Mouse (Mus musculus) cerebellum, postnatal 25 days (tissue): ENCODE measurements around the gene Zfp93.
"Not testable (repeated sequence)": the region's sequence is repeated elsewhere in the genome, so short reads cannot be mapped to it uniquely, and the experiment has no call there.

Source experiments
- DNase-seq, 2 experiments: peaks; one replicate each; pipeline ENCODE4 v3.0.0; 2021; ENCODE audit warnings: mixed read lengths in 2 of 2

Gene Zfp93

DNA sequence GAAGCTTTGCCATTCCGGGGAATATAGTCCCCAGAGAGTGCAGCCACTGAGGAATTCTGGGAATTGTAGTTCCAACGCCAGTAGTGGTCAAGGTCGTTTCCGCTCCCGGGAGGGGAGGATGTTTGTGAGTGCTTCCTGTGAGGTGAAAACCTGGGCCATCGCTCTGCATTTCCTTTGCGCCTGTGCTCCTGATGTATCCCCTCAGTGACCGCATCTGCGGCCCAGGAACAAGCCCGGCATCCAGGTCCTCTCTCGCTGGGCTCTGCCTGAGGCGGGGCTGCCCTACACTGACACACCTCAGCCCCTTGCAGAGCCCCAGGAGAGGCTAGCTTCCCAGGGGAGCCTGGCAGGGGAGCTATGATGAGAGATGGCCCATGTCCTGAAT lies at the start of gene Zfp93:
Gene Zfp93 (plus strand): TSS at position 133 of the 385 bp plus-strand sequence.
- DNase-seq, result peak; percentile 82 to 87

DNA sequence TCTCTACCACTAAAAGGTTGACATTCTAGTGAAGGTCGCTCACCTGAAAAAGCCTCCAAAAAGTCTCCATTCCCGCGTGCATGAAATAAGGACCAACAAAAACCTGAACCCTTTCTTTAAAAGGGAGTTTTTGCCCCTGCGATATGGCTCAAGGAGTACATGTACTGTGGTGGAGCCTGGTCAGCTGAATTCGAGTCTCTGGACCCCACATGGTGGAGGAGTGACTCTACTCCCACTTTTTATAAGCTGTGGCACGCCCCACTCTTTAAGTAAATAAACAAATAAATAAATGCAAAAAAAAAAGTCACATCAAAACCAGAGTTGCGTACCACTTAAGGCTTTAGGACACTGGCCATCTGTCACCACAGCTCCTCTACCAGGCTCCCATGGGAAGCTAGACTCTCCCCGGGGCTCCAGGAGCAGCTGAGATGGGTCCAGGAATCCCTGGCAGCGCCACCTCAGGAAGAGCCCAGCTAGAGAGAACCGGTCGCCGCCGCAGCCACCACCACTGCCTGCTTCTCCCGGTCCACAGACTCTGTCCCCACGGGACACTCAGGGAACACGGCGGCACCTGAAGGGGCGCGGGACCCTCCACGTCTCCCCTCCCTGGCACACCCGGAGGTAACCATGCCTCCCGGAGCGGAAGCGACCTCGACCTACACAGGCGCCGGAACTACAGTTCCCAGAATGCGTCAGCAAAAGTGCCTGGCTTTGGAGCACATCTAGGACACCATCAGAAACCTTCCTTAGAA lies 33.0 kb upstream of the Zfp93 start, which contains the start of gene Zfp109:
Gene Zfp109 (minus strand): TSS at position 521 of the 752 bp plus-strand sequence.
- DNase-seq, result peak; percentile 76 to 82

DNA sequence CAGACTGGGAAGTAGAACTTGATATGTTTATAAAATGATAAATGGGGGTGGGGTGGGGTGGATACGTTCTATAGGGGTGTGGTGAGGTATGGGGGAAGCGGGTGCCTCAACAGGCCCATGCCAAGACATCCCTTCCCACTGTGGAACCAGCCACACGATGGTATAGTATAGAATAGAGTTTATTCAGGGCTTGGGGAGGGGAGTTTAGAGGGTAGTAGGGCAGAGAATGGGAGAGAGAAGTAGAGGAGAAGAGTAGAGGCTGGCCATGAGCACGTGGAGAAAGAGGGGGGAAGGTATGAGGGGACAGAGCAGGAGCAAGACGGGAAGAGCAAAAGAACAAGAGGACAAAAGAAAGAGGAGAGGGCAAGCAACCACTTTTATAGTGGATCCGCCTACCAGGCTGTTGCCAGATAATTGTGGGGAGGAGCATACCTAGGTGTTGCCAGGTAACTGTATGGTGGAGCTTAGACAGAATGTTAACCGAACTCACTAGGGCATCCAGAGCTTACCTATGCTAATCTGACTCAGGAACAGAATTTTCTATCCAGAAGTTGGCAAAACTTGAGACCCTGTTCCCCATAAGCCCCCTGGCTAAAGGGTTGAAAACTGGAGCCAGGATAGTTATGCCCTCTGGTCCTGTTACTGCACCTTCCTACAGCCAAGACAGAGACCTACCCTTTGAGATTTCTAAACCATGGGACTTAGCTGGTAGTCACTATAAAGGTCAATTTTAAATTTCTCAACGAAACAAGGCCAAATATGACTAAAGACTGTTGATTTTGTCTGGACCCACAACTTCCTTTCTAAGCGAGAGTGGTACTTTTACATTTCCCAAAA lies 16.2 kb upstream of the Zfp93 start:
- DNase-seq, result peak in 1 of 2 experiments; percentile 12

- peak; percentile 87 to 91 for DNase-seq
These were observed 15.4 kb upstream of the Zfp93 start, which contains the start of gene Zfp108 for GRCm38 (mm10) chr7:24254633-24255474. Gene Zfp108 (plus strand): TSS chr7:24254794.

DNA sequence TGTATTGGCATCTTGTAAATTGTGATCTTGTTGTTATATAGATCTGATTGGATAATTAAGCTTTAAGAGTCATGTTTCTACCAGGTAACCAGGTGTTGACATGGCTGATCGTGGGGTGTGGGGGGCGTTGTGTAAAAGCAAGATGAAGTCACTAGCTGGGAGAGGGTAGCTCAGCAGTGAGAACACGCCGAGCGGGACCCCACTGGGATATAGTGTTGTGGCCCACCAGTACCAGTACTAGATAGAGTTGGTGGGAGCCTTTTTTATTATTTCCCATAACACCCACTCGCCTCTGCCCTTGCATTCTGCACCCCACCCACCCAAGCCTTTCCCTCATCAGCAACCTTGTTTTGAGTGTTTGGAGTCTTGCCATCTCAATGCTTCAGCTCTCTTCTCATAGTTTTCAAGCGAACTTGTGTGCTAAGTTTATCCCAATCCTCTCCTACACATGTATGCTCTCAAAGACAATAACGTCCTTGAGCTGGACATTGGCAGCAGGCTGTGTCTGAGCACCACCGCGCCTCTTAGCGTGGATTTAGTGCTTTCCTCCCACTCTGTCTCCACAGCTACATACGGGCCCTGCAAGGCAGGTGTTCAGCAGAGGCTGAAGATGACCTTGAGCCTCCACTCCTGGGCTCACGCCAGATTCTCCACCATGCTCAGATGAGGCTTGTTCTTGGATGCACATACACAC lies 10.8 kb upstream of the Zfp93 start:
- no peak for DNase-seq

DNA sequence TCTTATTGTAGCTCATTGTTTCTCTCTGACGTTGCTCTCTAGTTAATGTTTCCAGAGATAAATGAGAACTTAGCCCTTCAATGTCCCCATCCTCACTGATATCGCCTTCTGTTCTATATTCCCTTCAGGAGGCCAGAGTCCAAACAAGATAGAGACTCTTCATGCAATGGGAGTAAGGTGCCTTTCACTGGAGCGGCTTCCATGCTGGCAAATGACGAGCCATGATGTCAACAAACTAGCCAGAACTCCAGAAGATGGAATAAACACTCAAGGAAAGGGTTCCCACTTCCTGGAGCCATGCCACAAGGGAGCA lies 10.3 kb upstream of the Zfp93 start:
- no peak for DNase-seq

GRCm38 (mm10) chr7:24268176-24269155 lies 1.8 kb upstream of the Zfp93 start:
- DNase-seq, result no peak

DNA sequence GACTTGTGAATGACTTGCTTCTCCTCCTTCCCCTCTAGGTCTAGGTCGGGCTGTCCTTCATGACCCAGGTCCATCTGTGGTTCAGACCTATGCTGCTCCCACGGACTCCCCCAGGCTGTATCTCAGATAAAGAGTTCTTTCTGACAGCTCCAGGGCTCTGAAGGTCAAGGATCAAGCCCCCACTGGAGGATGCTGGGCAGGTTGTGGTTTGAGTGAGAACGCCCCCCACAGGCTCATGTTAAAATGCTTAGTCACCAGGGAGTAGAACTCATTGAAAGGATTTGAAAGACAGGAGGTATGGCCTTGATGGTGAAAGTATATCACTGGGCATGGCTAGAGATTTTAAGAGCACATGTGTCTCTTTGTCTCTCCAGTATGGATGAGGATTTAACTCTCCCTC lies 964 bp upstream of the Zfp93 start:
- no peak for DNase-seq

DNA sequence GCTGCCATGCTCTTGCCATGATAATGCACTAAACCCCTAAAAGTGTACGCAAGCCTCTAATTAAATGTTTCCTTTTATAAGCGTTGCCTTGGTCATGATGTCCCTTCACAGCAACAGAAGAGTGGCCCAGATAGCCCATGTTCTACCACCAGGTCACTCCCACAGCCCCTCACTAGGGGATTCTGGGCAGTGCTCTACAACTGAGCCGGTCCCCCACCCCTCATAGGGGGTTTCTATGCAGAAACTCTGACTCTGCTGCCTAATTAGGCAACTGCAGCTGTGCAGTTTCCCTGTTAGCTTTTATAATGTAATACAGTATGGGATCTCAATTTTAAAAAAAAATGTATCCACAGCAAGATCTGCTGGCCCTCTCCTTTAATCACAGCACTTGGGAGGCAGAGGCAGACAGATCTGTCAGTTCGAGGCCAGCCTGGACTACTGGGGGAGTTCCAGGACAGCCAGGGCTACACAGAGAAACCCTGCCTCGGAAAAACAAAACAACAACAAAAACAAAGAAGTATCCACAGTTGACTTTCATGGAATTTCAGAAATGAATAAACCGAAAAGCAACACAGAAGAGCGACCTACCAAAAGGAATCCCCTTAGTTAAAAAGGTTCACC lies 443 bp upstream of the Zfp93 start:
- no peak for DNase-seq

GRCm38 (mm10) chr7:24271191-24271590 lies 971 bp downstream of the Zfp93 start:
- DNase-seq, result no peak

DNA sequence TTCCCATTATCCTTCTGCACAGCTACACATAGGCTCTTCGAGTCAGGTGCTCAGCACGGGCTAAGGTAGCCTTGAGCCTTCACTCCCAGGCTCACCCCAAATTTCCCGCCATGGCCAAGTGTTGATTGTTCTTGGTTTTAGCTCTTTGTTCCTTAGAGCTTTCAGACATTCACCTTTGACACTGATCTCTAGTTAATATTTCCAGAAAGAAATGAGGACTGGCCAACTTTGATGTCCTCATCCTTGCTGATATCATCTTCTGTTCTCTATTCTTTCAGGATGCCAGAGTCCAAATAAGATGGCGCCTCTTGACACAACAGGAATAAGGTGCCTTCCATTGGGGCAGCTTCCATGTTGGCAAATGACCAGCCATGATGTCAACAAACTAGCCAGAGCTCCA lies 4.2 kb downstream of the Zfp93 start:
- no peak for DNase-seq

DNA sequence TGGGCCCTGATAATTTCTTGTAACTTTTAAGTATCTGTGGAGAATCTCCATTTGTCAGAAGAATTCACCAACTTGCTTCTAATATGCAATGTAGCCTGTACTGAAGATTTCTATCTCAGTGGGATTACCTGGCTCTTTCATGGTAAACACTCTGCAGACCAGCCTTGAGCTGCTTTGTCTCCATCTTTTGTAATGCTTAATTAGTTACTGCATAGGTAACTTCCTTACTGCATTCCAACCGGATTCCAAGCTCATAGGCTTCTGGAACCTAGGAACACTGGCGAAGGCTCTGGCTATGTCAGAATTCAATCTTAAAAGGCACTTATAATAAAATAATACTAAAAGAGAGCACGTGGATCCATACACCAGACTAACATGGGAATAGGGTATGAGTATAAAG lies 8.6 kb downstream of the Zfp93 start:
- not testable (repeated sequence) for DNase-seq

- DNase-seq, result no peak
These were observed 10.0 kb downstream of the Zfp93 start for GRCm38 (mm10) chr7:24280031-24280857.

DNA sequence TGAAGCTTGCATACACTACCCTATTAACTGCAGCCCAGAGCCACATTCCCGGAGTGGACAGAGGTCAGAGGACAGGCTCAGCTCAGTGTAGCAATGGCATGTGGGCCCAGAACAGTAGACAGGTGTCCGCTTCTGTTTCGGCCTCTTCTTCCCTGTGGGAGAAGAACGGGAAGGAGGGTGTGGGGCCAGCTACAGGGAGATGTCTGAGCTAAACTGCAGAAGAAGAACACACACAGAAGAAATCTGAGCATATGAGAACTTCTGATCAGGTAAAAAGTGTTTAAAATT lies 10.6 kb downstream of the Zfp93 start:
- no peak for DNase-seq

DNA sequence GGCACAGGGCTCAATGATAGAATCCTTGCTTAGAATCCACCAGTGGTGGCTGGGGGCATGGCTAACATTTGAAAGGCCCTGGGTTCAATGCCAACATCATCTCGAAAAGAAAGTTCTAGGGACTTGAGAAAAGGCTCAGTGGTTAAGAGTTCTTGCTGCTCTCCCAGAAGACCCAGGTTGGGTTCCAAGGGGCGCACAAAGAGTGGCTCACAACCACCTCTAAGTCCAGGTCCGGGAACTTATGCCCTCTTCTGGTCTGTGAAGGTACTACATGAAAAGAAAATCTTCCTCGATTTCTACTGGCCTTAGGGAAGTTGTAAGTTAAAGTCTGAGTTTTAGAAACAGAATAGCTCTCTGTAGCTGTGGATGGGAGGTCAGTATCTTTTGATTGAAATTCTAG lies 15.9 kb downstream of the Zfp93 start:
- DNase-seq, result no peak

GRCm38 (mm10) chr7:24286916-24287315 lies 16.7 kb downstream of the Zfp93 start:
- no peak for DNase-seq

DNA sequence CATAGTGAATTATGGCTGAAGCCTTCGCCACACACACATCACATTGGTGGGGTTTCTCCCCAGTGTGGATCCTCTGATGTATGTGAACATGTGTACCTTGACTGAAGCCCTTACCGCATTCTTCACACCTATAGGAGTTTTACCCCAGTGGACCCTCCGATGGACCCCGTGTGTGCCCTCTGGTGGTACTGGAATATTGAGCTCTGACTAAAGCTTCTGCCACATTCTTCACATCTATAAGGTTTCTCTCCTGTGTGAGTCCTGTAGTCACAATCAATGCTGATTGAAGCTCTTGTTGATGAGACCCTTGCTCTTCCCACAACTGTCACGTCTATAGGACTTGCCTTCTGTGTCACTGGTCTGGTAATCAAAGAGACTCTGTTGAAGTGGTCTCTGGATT lies 17.4 kb downstream of the Zfp93 start:
- no peak for DNase-seq

DNA sequence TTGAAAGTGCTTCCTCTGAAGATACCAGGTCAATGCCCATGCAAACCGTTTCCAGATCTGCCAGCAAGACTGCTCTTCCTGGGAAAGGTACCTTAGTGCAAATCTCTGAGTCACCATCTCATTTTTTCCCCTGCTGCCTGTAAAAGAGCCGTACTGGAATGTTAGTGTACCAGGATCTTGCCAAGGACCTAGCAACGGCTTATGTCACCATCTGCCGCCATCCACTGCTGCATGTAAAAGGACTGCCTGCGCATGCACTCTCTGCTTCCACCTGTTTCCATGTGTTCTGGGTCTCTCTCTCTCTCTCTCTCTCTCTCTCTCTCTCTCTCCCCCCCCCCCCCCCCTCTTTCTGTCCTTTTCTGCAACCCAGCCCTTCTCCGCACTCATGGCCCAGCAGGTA lies 18.3 kb downstream of the Zfp93 start:
- DNase-seq, result peak in 1 of 2 experiments; percentile 46

DNA sequence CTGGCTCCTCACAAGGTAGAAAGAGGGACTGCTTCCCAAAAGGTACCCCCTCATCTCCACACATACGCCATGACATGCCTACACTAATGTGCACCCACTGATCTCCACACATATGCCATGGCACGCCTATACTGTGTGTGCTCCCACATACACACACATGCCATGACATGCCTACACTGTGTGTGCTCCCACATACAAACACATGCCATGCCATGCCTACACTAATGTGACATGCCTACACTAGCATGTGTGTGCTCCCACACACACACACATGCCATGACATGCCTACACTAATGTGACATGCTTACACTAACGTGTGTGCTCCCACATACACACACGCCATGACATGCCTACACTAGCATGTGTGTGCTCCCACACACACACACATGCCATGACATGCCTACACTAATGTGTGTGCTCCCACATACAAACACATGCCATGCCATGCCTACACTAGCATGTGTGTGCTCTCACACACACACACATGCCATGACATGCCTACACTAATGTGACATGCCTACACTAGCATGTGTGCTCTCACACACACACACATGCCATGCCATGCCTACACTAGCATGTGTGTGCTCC lies 20.0 kb downstream of the Zfp93 start:
- DNase-seq, result no peak
